Mouse (Mus musculus) stomach, embryonic 14.5 days (tissue): ENCODE measurements around the gene Filip1l. TPM values are rescaled to one million over a fixed set of nuclear protein-coding genes. Genes with fewer than 3 reads are reported as not detected.
"Not testable (repeated sequence)": the region's sequence is repeated elsewhere in the genome, so short reads cannot be mapped to it uniquely, and the experiment has no call there.

Experiments
- ATAC-seq: fragments of 200-750 bp; cut with Nextera tagmentation; 2 replicates; pipeline ENCODE4 v1.8.0; 2017; ENCODE audit warnings: low read depth, moderate TSS enrichment; ENCODE audit not compliant: insufficient number of reproducible peaks, insufficient read depth, low FRiP score
- H3K27ac ChIP-seq: fragments of 300-500 bp; sonication (generic); 2 replicates; pipeline ENCODE4 v1.5.1; 2014; ENCODE audit warnings: mild to moderate bottlenecking, low read length, moderate library complexity, mixed read lengths
- H3K27me3 ChIP-seq: fragments of 300-500 bp; sonication (generic); 2 replicates; pipeline ENCODE4 v1.6.1; 2014; ENCODE audit warnings: low read length, control low read depth, mixed read lengths; ENCODE audit not compliant: control insufficient read depth, insufficient read depth
- H3K36me3 ChIP-seq: fragments of 300-500 bp; sonication (generic); 2 replicates; pipeline ENCODE4 v1.6.1; 2014; ENCODE audit warnings: mild to moderate bottlenecking, control low read depth, low read length, moderate library complexity, mixed read lengths; ENCODE audit not compliant: control insufficient read depth, insufficient read depth
- H3K4me1 ChIP-seq: fragments of 300-500 bp; sonication (generic); 2 replicates; pipeline ENCODE4 v1.6.1; 2014; ENCODE audit warnings: low read length, control low read depth, mixed read lengths; ENCODE audit not compliant: control insufficient read depth, insufficient read depth
- H3K4me2 ChIP-seq: fragments of 300-500 bp; sonication (generic); replicated peaks from 2 replicates; pipeline ENCODE4 v1.6.1; 2014; ENCODE audit warnings: low read depth, low read length, control low read depth
- H3K4me3 ChIP-seq: fragments of 300-500 bp; sonication (generic); 2 replicates; pipeline ENCODE4 v1.5.1; 2014; ENCODE audit warnings: low read depth, low read length, control low read depth
- H3K9ac ChIP-seq: fragments of 300-500 bp; sonication (generic); replicated peaks from 2 replicates; pipeline ENCODE4 v1.6.1; 2014; ENCODE audit warnings: low read depth, mild to moderate bottlenecking, control low read depth, low read length, moderate library complexity, mixed read lengths
- H3K9me3 ChIP-seq: fragments of 300-500 bp; sonication (generic); 2 replicates; pipeline ENCODE4 v1.6.1; 2016; ENCODE audit warnings: low read depth, low read length, control low read depth; ENCODE audit not compliant: control insufficient read depth
- WGBS: fragments of 180-500 bp; shearing (Covaris S2); extraction: QIAGEN DNeasy Blood & Tissue Kit; methylation state at CpG from one replicate; pipeline ENCODE4 v1.1.7; 2014; 5-methylcytosine and 5-hydroxymethylcytosine counted together
- polyA plus RNA-seq: library from polyadenylated mRNA; unstranded; fragments of >200 nt; fragmentation: Nextera tagmentation; extraction: Ambion mirVana; gene quantifications from 2 replicates; pipeline ENCODE4 v1.2.1, GENCODE M21; 2014

Gene Filip1l
- polyA plus RNA-seq, 1 experiment from 2014 or later: 54.7 TPM

DNA sequence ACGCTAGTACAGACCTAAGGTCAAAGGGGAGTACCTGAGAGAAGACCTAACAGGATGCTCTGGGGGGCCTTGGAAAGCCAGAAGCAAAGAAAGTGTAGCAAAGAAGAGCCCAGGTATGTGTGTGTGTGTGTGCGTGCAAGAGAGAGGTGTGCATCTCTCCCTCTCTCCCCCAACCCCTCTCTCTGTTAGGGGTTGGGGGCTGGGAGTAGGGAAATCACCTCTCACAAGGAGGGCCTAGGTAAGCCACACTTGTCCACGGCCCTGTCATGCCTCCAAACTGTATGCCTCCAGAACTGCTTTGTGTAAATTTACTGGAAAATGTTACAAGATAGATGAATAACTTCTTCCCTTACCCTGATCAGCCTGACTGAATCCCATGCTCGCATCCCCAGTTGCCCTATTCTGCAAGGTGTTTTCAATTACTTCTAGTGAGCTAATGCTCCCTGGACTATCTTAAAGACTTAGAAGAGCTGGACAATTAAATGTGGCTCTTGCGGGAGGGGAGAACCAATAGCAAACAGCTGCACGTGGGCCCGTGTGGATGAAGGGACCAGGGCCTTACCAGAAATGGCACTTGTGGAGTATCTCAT is 22.4 kb downstream of the Filip1l start:
- Histone ChIP-seq H3K27me3 (no peaks in the 10 kb centered on the region), H3K4me1 (no peaks in the 10 kb centered on the region), H3K4me3 (no peak overlapping the region), H3K4me2 (no peak overlapping the region), H3K36me3 (no peaks in the 10 kb centered on the region), H3K27ac (no peak overlapping the region), H3K9ac (no peak overlapping the region), H3K9me3 (no peaks in the 10 kb centered on the region)
- no peak for ATAC-seq
- WGBS: 80% methylated on average over 7 of the region's 7 CpGs

DNA sequence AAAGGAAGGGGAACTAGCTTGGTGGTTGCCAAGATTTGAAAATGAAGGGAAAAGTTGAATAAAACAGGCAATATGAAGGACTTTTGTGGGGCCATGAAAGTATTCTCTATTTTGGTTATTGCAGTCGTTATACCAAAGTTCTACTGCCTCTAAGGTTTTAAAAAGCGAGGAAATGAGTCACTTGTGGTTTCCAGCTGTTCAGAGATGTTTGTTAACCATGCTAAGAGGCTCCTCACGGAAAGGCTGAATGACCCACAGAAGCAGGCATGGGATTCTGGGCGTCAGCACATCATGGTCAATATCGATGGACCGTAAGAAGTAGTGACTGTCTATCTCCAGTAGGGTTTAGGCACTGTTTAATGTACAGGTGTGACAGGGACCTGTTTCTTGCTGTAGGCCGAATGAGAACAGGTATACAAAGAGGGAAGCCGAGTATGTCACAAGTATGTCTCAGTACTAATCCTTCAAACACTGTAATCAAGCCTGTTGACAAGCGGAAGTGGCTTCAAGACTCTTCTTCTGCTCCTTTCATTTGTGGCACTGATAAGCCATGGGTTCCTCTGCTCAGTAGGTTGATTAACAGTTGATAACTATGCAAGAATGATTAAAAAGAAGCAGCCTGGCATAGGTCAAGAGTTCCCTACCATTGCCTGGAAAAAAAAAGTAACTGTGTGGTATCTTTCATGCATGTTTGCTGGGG is 25.9 kb downstream of the Filip1l start:
- H3K4me1 ChIP-seq: 0 out of 2 replicates have a peak, but pooled peaks cover under 1% of the 10 kb centered on the region
- no peak for ATAC-seq
- no peak overlapping the region for H3K4me2 ChIP-seq
- H3K36me3 ChIP-seq: no peaks in the 10 kb centered on the region
- H3K4me3 ChIP-seq: no peak overlapping the region
- H3K9ac ChIP-seq: no peak overlapping the region
- no peaks in the 10 kb centered on the region for H3K9me3 ChIP-seq
- H3K27ac ChIP-seq: no peak overlapping the region
- WGBS: 87% methylated on average over 9 of the region's 9 CpGs
- no peaks in the 10 kb centered on the region for H3K27me3 ChIP-seq

DNA sequence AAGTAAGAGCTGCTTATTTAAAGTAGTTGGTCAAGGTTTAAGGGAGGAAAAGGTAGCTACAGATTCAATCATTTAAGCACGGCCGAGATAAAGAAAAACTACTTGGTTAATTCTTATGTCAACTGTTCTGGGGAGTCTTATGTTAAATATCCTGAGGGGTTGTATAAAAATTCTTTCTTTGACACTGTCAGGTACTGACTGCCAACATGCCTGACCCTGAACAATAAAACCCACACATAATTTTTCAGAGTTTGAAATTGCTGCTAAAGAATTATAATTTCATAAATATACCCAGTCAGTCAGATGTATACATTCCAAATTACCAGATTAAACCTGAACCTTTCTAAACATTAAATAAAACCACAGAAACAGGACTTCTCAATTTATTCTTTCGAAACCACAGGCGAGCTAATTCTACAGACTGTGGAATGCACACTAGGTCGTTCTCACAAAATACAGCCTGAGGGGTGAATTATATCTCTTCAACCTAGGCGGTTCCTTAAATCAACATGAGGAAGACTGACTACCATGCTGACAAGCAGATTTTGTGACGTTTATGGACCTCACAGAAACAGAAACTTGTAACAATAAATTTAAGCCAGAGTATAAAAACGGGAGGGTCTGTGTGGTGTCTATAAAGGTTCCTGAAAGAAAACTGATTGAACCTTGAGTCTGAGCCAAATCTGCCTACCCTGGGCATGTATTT is 30.5 kb downstream of the Filip1l start:
- no peak overlapping the region for H3K9ac ChIP-seq
- H3K27ac ChIP-seq: no peak overlapping the region
- ATAC-seq: no peak; the same call in 1 of the 2 replicates
- H3K4me3 ChIP-seq: no peak overlapping the region
- H3K36me3 ChIP-seq: no peaks in the 10 kb centered on the region
- no peak overlapping the region for H3K4me2 ChIP-seq
- 33% methylated on average over 8 of the region's 8 CpGs for WGBS
- H3K4me1 ChIP-seq: 0 out of 2 replicates have a peak, but pooled peaks cover 3% of the 10 kb centered on the region
- no peaks in the 10 kb centered on the region for H3K9me3 ChIP-seq
- no peaks in the 10 kb centered on the region for H3K27me3 ChIP-seq

GRCm38 (mm10) chr16:57384274-57384673 is 31.4 kb downstream of the Filip1l start:
- Histone ChIP-seq H3K4me2 (no peak overlapping the region), H3K27ac (no peak overlapping the region), H3K9ac (no peak overlapping the region), H3K36me3 (no peaks in the 10 kb centered on the region), H3K4me3 (no peak overlapping the region), H3K27me3 (no peaks in the 10 kb centered on the region), H3K9me3 (no peaks in the 10 kb centered on the region), H3K4me1 (0 out of 2 replicates have a peak, but pooled peaks cover 3% of the 10 kb centered on the region)
- no peak for ATAC-seq
- WGBS: 78% methylated on average over 2 of the region's 2 CpGs

- no peak overlapping the region for H3K4me3 ChIP-seq
- H3K36me3 ChIP-seq: no peaks in the 10 kb centered on the region
- no peak for ATAC-seq
- no peak overlapping the region for H3K9ac ChIP-seq
- 87% methylated on average over 15 of the region's 15 CpGs for WGBS
- H3K4me1 ChIP-seq: no peaks in the 10 kb centered on the region
- H3K9me3 ChIP-seq: no peaks in the 10 kb centered on the region
- no peak overlapping the region for H3K27ac ChIP-seq
- no peak overlapping the region for H3K4me2 ChIP-seq
- no peaks in the 10 kb centered on the region for H3K27me3 ChIP-seq
These were observed 36.8 kb downstream of the Filip1l start for GRCm38 (mm10) chr16:57389566-57390251.

DNA sequence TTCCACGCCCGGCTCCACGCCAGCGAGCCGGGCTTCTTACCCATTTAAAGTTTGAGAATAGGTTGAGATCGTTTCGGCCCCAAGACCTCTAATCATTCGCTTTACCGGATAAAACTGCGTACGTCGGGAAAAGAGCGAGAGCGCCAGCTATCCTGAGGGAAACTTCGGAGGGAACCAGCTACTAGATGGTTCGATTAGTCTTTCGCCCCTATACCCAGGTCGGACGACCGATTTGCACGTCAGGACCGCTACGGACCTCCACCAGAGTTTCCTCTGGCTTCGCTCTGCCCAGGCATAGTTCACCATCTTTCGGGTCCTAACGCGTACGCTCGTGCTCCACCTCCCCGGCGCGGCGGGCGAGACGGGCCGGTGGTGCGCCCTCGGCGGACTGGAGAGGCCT is 38.3 kb downstream of the Filip1l start:
- not testable (repeated sequence) for H3K4me2 ChIP-seq, ATAC-seq, H3K9ac ChIP-seq, H3K27me3 ChIP-seq, H3K4me1 ChIP-seq, H3K36me3 ChIP-seq, H3K27ac ChIP-seq, H3K9me3 ChIP-seq, H3K4me3 ChIP-seq
- 39% methylated on average over 27 of the region's 39 CpGs for WGBS

- H3K27ac ChIP-seq: no peak overlapping the region
- ATAC-seq: no peak
- 67% methylated on average over 2 of the region's 2 CpGs for WGBS
These were observed 39.6 kb downstream of the Filip1l start for GRCm38 (mm10) chr16:57392461-57392860.

GRCm38 (mm10) chr16:57393161-57393560 is 40.3 kb downstream of the Filip1l start:
- 0 out of 2 replicates have a peak, but pooled peaks cover 3% of the 10 kb centered on the region for H3K4me1 ChIP-seq
- no peak overlapping the region; the same call in 1 of the 2 replicates for H3K4me2 ChIP-seq
- no peak overlapping the region for H3K9ac ChIP-seq
- no peak overlapping the region for H3K4me3 ChIP-seq
- 68% methylated on average over 11 of the region's 11 CpGs for WGBS
- H3K27me3 ChIP-seq: no peaks in the 10 kb centered on the region
- H3K27ac ChIP-seq: no peak overlapping the region
- no peaks in the 10 kb centered on the region for H3K9me3 ChIP-seq
- H3K36me3 ChIP-seq: no peaks in the 10 kb centered on the region
- no peak for ATAC-seq

More at GRCm38 (mm10) chr16:57392461-57392860, 39.6 kb downstream of the Filip1l start:
- Histone ChIP-seq H3K9ac (no peak overlapping the region), H3K4me3 (no peak overlapping the region), H3K27me3 (no peaks in the 10 kb centered on the region), H3K4me1 (0 out of 2 replicates have a peak, but pooled peaks cover 2% of the 10 kb centered on the region), H3K36me3 (no peaks in the 10 kb centered on the region), H3K4me2 (no peak overlapping the region), H3K9me3 (no peaks in the 10 kb centered on the region)
